Mouse (Mus musculus): ENCODE results near the gene Saa3. TPM values are rescaled to one million over a fixed set of nuclear protein-coding genes. Genes with fewer than 3 reads are reported as not detected.

Gene Saa3
- polyA plus RNA-seq, 1 experiment: not detected

GRCm38 (mm10) chr7:46678417-46678816 lies 37.1 kb downstream of the Saa3 start:
- Histone ChIP-seq H3K27me3 (ENCODE audit: control insufficient read depth) (peaks cover 2% of the 10 kb centered on the region; the same call in 1 of the 2 replicates), H3K4me3 (replicated peaks) (no peak overlapping the region), H3K36me3 (ENCODE audit: control insufficient read depth) (no peaks in the 10 kb centered on the region), H3K9me3 (ENCODE audit: control insufficient read depth, low read length) (no peaks in the 10 kb centered on the region), H3K4me1 (ENCODE audit: control insufficient read depth) (no peaks in the 10 kb centered on the region)
- TF ChIP-seq TAL1 (IDR thresholded peaks at IDR 0.05; ENCODE audit: low read length) (no peak), GATA1 (IDR thresholded peaks at IDR 0.05; ENCODE audit: low read length) (no peak)

- H3K27me3 ChIP-seq (ENCODE audit: control insufficient read depth): peaks cover 4% of the 10 kb centered on the region; the same call in 1 of the 2 replicates
- H3K4me1 ChIP-seq (ENCODE audit: control insufficient read depth): no peaks in the 10 kb centered on the region
- no peak overlapping the region for H3K4me3 ChIP-seq (replicated peaks)
- no peaks in the 10 kb centered on the region for H3K36me3 ChIP-seq (ENCODE audit: control insufficient read depth)
- no peaks in the 10 kb centered on the region for H3K9me3 ChIP-seq (ENCODE audit: control insufficient read depth, low read length)
- no peak for TF ChIP-seq TAL1 (IDR thresholded peaks at IDR 0.05; ENCODE audit: low read length)
- TF ChIP-seq GATA1 (IDR thresholded peaks at IDR 0.05; ENCODE audit: low read length): no peak
Observed at GRCm38 (mm10) chr7:46676808-46677360, 38.6 kb downstream of the Saa3 start.

- H3K4me3 ChIP-seq (replicated peaks): no peak overlapping the region
- H3K27me3 ChIP-seq (ENCODE audit: control insufficient read depth): peaks cover 4% of the 10 kb centered on the region; the same call in 1 of the 2 replicates
- no peaks in the 10 kb centered on the region for H3K36me3 ChIP-seq (ENCODE audit: control insufficient read depth)
- no peaks in the 10 kb centered on the region for H3K4me1 ChIP-seq (ENCODE audit: control insufficient read depth)
- no peaks in the 10 kb centered on the region for H3K9me3 ChIP-seq (ENCODE audit: control insufficient read depth, low read length)
- no peak for TF ChIP-seq GATA1 (IDR thresholded peaks at IDR 0.05; ENCODE audit: low read length)
- TF ChIP-seq TAL1 (IDR thresholded peaks at IDR 0.05; ENCODE audit: low read length): no peak
Observed at GRCm38 (mm10) chr7:46675886-46676285, 39.6 kb downstream of the Saa3 start.

- Histone ChIP-seq H3K36me3 (ENCODE audit: control insufficient read depth) (no peaks in the 10 kb centered on the region), H3K9me3 (ENCODE audit: control insufficient read depth, low read length) (no peaks in the 10 kb centered on the region), H3K4me1 (ENCODE audit: control insufficient read depth) (no peaks in the 10 kb centered on the region), H3K4me3 (replicated peaks) (no peak overlapping the region), H3K27me3 (ENCODE audit: control insufficient read depth) (peaks cover 4% of the 10 kb centered on the region; the same call in 1 of the 2 replicates)
- TF ChIP-seq TAL1 (IDR thresholded peaks at IDR 0.05; ENCODE audit: low read length): no peak
- no peak for TF ChIP-seq GATA1 (IDR thresholded peaks at IDR 0.05; ENCODE audit: low read length)
Observed at GRCm38 (mm10) chr7:46675061-46675460, 40.4 kb downstream of the Saa3 start.

- TF ChIP-seq GATA1 (IDR thresholded peaks at IDR 0.05; ENCODE audit: low read length) (no peak), TAL1 (IDR thresholded peaks at IDR 0.05; ENCODE audit: low read length) (no peak)
- no peak within 1 kb of the TSS for H3K4me3 ChIP-seq (replicated peaks)
- no peaks in the 10 kb centered on the region for H3K9me3 ChIP-seq (ENCODE audit: control insufficient read depth, low read length)
- no peaks in the 10 kb centered on the region for H3K36me3 ChIP-seq (ENCODE audit: control insufficient read depth)
- H3K4me1 ChIP-seq (ENCODE audit: control insufficient read depth): no peaks in the 10 kb centered on the region
- H3K27me3 ChIP-seq (ENCODE audit: control insufficient read depth): peaks cover 17% of the 10 kb centered on the region
Observed at GRCm38 (mm10) chr7:46672160-46672672, 43.3 kb downstream of the Saa3 start, which contains the start of gene Tph1. TSS of gene Tph1 (minus strand) at chr7:46672537.

- H3K27me3 ChIP-seq (ENCODE audit: control insufficient read depth): peaks cover 35% of the 10 kb centered on the region
- TF ChIP-seq TAL1 (IDR thresholded peaks at IDR 0.05; ENCODE audit: low read length): no peak
- no peak for TF ChIP-seq GATA1 (IDR thresholded peaks at IDR 0.05; ENCODE audit: low read length)
- no peaks in the 10 kb centered on the region for H3K36me3 ChIP-seq (ENCODE audit: control insufficient read depth)
- no peaks in the 10 kb centered on the region for H3K9me3 ChIP-seq (ENCODE audit: control insufficient read depth, low read length)
- no peak overlapping the region for H3K4me3 ChIP-seq (replicated peaks)
- no peaks in the 10 kb centered on the region for H3K4me1 ChIP-seq (ENCODE audit: control insufficient read depth)
Observed at GRCm38 (mm10) chr7:46667256-46667655, 48.2 kb downstream of the Saa3 start.

GRCm38 (mm10) chr7:46665236-46665635 lies 50.3 kb downstream of the Saa3 start:
- Histone ChIP-seq H3K4me1 (ENCODE audit: control insufficient read depth) (no peaks in the 10 kb centered on the region), H3K4me3 (replicated peaks) (no peak overlapping the region), H3K36me3 (ENCODE audit: control insufficient read depth) (no peaks in the 10 kb centered on the region), H3K9me3 (ENCODE audit: control insufficient read depth, low read length) (no peaks in the 10 kb centered on the region), H3K27me3 (ENCODE audit: control insufficient read depth) (peaks cover 39% of the 10 kb centered on the region)
- no peak for TF ChIP-seq GATA1 (IDR thresholded peaks at IDR 0.05; ENCODE audit: low read length)
- TF ChIP-seq TAL1 (IDR thresholded peaks at IDR 0.05; ENCODE audit: low read length): no peak

Other genes with a start within 250 kb of the Saa3 start
- gene Sergef, start 75.9 kb downstream of the Saa3 start, polyA plus RNA-seq (2012): 0.16 and 0.26 TPM in 2 replicates
- gene Tph1, start 43.2 kb downstream of the Saa3 start, polyA plus RNA-seq (2012): not detected in 2 replicates
- 0.28 and 0.44 TPM in 2 replicates for gene Saal1, start 5.0 kb downstream of the Saa3 start, polyA plus RNA-seq (2012)
- gene Saa4, start 16.9 kb upstream of the Saa3 start, polyA plus RNA-seq (2012): not detected in 2 replicates
- not detected in 2 replicates for gene Saa1, start 27.3 kb upstream of the Saa3 start, polyA plus RNA-seq (2012)
- gene Saa2, start 36.1 kb upstream of the Saa3 start, polyA plus RNA-seq (2012): not detected in 2 replicates
- gene Hps5, start 80.4 kb upstream of the Saa3 start, polyA plus RNA-seq (2012): 0.09 TPM in 2 replicates
- 0.99 and 1.7 TPM in 2 replicates for gene Gtf2h1, start 80.4 kb upstream of the Saa3 start, polyA plus RNA-seq (2012)
- gene Ldha, start 125.8 kb upstream of the Saa3 start, polyA plus RNA-seq (2012): 12.0 and 18.0 TPM in 2 replicates
- gene Ldhc, start 145.5 kb upstream of the Saa3 start, polyA plus RNA-seq (2012): 0.04 TPM in 1 of 2 replicates, not detected in the other
- 3.8 and 4.1 TPM in 2 replicates for gene Tsg101, start 204.3 kb upstream of the Saa3 start, polyA plus RNA-seq (2012)
- 0.02 and 0.03 TPM in 2 replicates for gene Uevld, start 242.8 kb upstream of the Saa3 start, polyA plus RNA-seq (2012)